Mouse (Mus musculus) heart, postnatal 0 days (tissue): Measurements from ENCODE around the gene Sbf1.

Experiments
- CTCF ChIP-seq: IDR thresholded peaks from 2 replicates; pipeline ENCODE4 v1.5.1; 2016; ENCODE audit warnings: antibody characterized with exemption, control low read depth, low read depth
- EP300 ChIP-seq: IDR thresholded peaks from 2 replicates; pipeline ENCODE4 v1.6.1; 2016; ENCODE audit warnings: antibody characterized with exemption, low read depth

DNA sequence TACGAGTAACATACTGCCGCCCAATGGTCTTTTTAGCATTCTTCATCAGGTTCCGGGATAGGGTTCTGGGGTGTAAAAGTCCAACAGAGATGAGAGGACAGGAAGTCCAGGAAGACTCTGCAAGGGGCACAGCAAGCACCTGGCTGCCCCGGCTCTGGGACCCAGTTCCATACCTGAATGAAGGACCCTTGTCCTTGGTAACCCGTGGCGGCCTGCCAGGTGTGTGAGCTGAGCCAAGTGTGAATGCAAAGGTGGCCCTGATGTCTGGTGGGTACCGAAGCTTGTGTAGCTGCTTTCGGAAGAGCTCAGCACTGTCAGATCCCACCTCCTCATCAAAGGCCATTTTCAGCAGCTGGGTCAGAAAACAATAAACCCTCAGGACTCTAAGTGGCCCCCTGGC, 14.5 kb downstream of the Sbf1 start:
- no peak for TF ChIP-seq CTCF
- TF ChIP-seq EP300: no peak
